Mouse (Mus musculus) cerebellum, adult 2 months (tissue): ENCODE results near the gene Bod1l. TPM values are rescaled to one million over a fixed set of nuclear protein-coding genes. Genes with fewer than 3 reads are reported as not detected.

ENCODE experiments used
- DNase-seq, 2 experiments: peaks; one replicate each; pipeline ENCODE4 v3.0.0; 2021
- H3K27ac ChIP-seq: fragments of 200-500 bp; 2 replicates; pipeline ENCODE4 v1.5.1; 2012; ENCODE audit warnings: low read length, control low read depth, inconsistent platforms; ENCODE audit not compliant: insufficient read depth
- H3K27me3 ChIP-seq: fragments of 200-500 bp; 2 replicates; pipeline ENCODE4 v1.6.1; 2012; ENCODE audit warnings: inconsistent platforms, mild to moderate bottlenecking, low read length, moderate library complexity; ENCODE audit not compliant: control insufficient read depth, insufficient read depth
- H3K4me1 ChIP-seq: fragments of 200-500 bp; 2 replicates; pipeline ENCODE4 v1.6.1; 2011; ENCODE audit warnings: low read length; ENCODE audit not compliant: control insufficient read depth, insufficient read depth
- H3K4me3 ChIP-seq: fragments of 200-500 bp; replicated peaks from 2 replicates; pipeline ENCODE3; 2011; ENCODE audit warnings: mild to moderate bottlenecking, low read depth, low read length, control low read depth; ENCODE audit not compliant: insufficient read depth
- CTCF ChIP-seq: fragments of 200-500 bp; IDR thresholded peaks from 2 replicates; pipeline ENCODE4 v1.5.1; 2011; ENCODE audit warnings: low read depth, mild to moderate bottlenecking, control low read depth, low read length, moderate library complexity, borderline replicate concordance; ENCODE audit not compliant: insufficient read depth
- POLR2A ChIP-seq: fragments of 200-500 bp; IDR thresholded peaks from 2 replicates; pipeline ENCODE4 v1.6.1; 2011; ENCODE audit warnings: low read length, control low read depth, borderline replicate concordance; ENCODE audit not compliant: insufficient read depth
- WGBS: fragments of 180-500 bp; shearing (Covaris S2); methylation state at CpG from one replicate; pipeline ENCODE4 v1.1.7; 2018; 5-methylcytosine and 5-hydroxymethylcytosine counted together
- polyA plus RNA-seq: library from polyadenylated mRNA; depleted of rRNA; stranded (reverse); fragments of >200 nt; gene quantifications from 2 replicates; pipeline ENCODE4 v1.2.3, GENCODE M21; 2012; rRNA removed

Bod1l gene
- 20.2 and 20.5 TPM in 2 replicates for polyA plus RNA-seq

GRCm38 (mm10) chr5:41844147-41844529, at the start of gene Bod1l:
Gene Bod1l, minus strand, starts transcription at chr5:41844315.
- Histone ChIP-seq H3K27me3 (no peaks in the 10 kb centered on the region), H3K4me1 (peaks cover 4% of the 10 kb centered on the region), H3K4me3 (peak within 1 kb of the TSS; percentile 65), H3K27ac (peak within 1 kb of the TSS; percentile 44)
- WGBS, result under 1% methylated on average over 34 of the region's 38 CpGs
- peak; percentile 98 for DNase-seq
- TF ChIP-seq CTCF (peak; percentile 37; the same call in 1 of the 2 replicates), POLR2A (peak; percentile 53; the same call in 1 of the 2 replicates)

- DNase-seq, result no peak
- Histone ChIP-seq H3K4me3 (no peak overlapping the region), H3K27ac (no peak overlapping the region), H3K27me3 (no peaks in the 10 kb centered on the region), H3K4me1 (peaks cover 7% of the 10 kb centered on the region; the same call in 1 of the 2 replicates)
- no peak for TF ChIP-seq CTCF
- no peak for TF ChIP-seq POLR2A
- whole genome bisulfite sequencing, result 85% methylated on average over 6 of the region's 6 CpGs
Observed at GRCm38 (mm10) chr5:41893351-41893750, 49.2 kb upstream of the Bod1l start.

GRCm38 (mm10) chr5:41890871-41891270, 46.8 kb upstream of the Bod1l start:
- no peak overlapping the region for H3K27ac ChIP-seq
- no peak for TF ChIP-seq CTCF
- TF ChIP-seq POLR2A, result no peak
- DNase-seq, result no peak
- WGBS, result 90% methylated on average over 5 of the region's 5 CpGs
- no peak overlapping the region for H3K4me3 ChIP-seq
- no peaks in the 10 kb centered on the region for H3K27me3 ChIP-seq
- H3K4me1 ChIP-seq, result peaks cover 10% of the 10 kb centered on the region; the same call in 1 of the 2 replicates

- no peak for TF ChIP-seq CTCF
- Histone ChIP-seq H3K4me1 (peaks cover 10% of the 10 kb centered on the region; the same call in 1 of the 2 replicates), H3K4me3 (no peak overlapping the region), H3K27me3 (no peaks in the 10 kb centered on the region), H3K27ac (no peak overlapping the region)
- WGBS, result 60% methylated on average over 8 of the region's 8 CpGs
- peak; percentile 10 to 30 for DNase-seq
Observed at GRCm38 (mm10) chr5:41889245-41889849, 45.2 kb upstream of the Bod1l start.

- Histone ChIP-seq H3K27me3 (no peaks in the 10 kb centered on the region), H3K4me3 (peak overlapping the region; percentile 26), H3K27ac (no peak overlapping the region), H3K4me1 (peaks cover 10% of the 10 kb centered on the region; the same call in 1 of the 2 replicates)
- peak; percentile 54 to 63 for DNase-seq
- TF ChIP-seq POLR2A, result no peak
- TF ChIP-seq CTCF, result no peak
- WGBS, result 10% methylated on average over 3 of the region's 3 CpGs
Observed at GRCm38 (mm10) chr5:41888834-41889233, 44.7 kb upstream of the Bod1l start.

- TF ChIP-seq CTCF, result peak; percentile 78; the same call in 1 of the 2 replicates
- no peak for TF ChIP-seq POLR2A
- H3K4me1 ChIP-seq, result peaks cover 10% of the 10 kb centered on the region; the same call in 1 of the 2 replicates
- H3K4me3 ChIP-seq, result no peak overlapping the region
- WGBS, result 10% methylated on average over 4 of the region's 4 CpGs
- H3K27ac ChIP-seq, result no peak overlapping the region
- no peaks in the 10 kb centered on the region for H3K27me3 ChIP-seq
- DNase-seq, result peak; percentile 82 to 84
Observed at GRCm38 (mm10) chr5:41887738-41888137, 43.6 kb upstream of the Bod1l start.

- H3K4me1 ChIP-seq, result peaks cover 7% of the 10 kb centered on the region; the same call in 1 of the 2 replicates
- H3K27ac ChIP-seq, result no peak overlapping the region
- no peaks in the 10 kb centered on the region for H3K27me3 ChIP-seq
- no peak overlapping the region for H3K4me3 ChIP-seq
- TF ChIP-seq CTCF (peak; percentile 72), POLR2A (no peak)
- 18% methylated on average over 12 of the region's 12 CpGs for WGBS
- DNase-seq, result peak; percentile 55 to 63
Observed at GRCm38 (mm10) chr5:41884563-41884962, 40.4 kb upstream of the Bod1l start.

GRCm38 (mm10) chr5:41871164-41871563, 27.0 kb upstream of the Bod1l start:
- 10% methylated on average over 2 of the region's 2 CpGs for WGBS
- no peak overlapping the region for H3K27ac ChIP-seq
- peak; percentile 50 to 87 for DNase-seq
- H3K4me3 ChIP-seq, result no peak overlapping the region
- peaks cover 9% of the 10 kb centered on the region for H3K4me1 ChIP-seq
- no peaks in the 10 kb centered on the region for H3K27me3 ChIP-seq
- TF ChIP-seq CTCF, result no peak
- no peak for TF ChIP-seq POLR2A
